Mouse (Mus musculus): ENCODE measurements around the gene Olfr485. TPM values are rescaled to one million over a fixed set of nuclear protein-coding genes. Genes with fewer than 3 reads are reported as not detected.

Olfr485 gene
- polyA plus RNA-seq, 1 experiment: not detected

DNA sequence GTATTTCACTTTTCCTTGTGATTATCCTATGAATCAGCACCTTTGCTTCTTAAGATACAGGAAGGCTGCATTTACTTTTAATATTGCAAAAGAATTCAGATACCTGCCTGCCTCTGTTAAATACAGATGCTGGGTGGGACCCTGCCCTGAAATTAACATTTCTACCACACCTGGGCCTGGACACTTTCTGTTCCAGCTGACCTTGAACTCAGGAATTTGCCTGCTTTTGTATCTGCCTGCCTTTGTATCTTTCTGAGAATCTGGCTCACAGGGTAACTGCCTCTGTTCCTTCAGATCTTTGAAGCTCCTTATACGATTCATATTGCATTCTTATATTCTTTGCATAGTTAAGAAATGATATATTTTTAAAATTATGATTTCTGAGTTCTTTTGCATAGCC, 38.3 kb downstream of the Olfr485 start:
- Histone ChIP-seq H3K27me3 (ENCODE audit: control insufficient read depth, insufficient read depth, low read length) (no peaks in the 10 kb centered on the region), H3K27ac (ENCODE audit: insufficient read depth, low read length) (no peak overlapping the region), H3K4me3 (replicated peaks; ENCODE audit: insufficient read depth, low read depth, low read length) (no peak overlapping the region), H3K4me1 (ENCODE audit: control insufficient read depth, insufficient read depth, low read length) (no peaks in the 10 kb centered on the region)
- no peak for DNase-seq
- 51% methylated on average over 1 of the region's 1 CpGs for WGBS
- TF ChIP-seq POLR2A (IDR thresholded peaks at IDR 0.05; ENCODE audit: borderline replicate concordance, insufficient read depth, low read length) (no peak), CTCF (IDR thresholded peaks at IDR 0.05; ENCODE audit: borderline replicate concordance, insufficient read depth, low read depth, low read length) (no peak)

DNA sequence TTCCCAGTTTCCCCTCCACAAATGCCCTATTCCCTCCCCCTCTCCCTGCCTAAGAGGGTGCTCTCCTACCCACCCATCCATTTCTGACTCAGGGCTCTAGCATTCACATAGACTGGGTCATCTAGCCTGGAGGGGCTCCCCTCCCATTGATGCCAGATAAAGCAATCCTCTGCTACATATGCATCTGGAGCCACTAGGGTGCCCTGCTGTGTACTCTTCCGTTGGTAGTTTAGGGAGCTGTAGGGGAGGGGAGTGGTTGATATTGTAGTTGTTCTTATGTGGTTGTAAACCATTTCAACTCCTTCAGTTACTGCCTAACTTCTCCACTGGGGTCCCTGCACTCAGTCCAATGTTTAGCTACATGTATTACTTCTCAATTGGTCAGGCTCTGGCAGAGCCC, 39.0 kb downstream of the Olfr485 start:
- DNase-seq: no peak
- Histone ChIP-seq H3K27ac (ENCODE audit: insufficient read depth, low read length) (no peak overlapping the region), H3K4me3 (replicated peaks; ENCODE audit: insufficient read depth, low read depth, low read length) (no peak overlapping the region), H3K27me3 (ENCODE audit: control insufficient read depth, insufficient read depth, low read length) (no peaks in the 10 kb centered on the region), H3K4me1 (ENCODE audit: control insufficient read depth, insufficient read depth, low read length) (no peaks in the 10 kb centered on the region)
- TF ChIP-seq POLR2A (IDR thresholded peaks at IDR 0.05; ENCODE audit: borderline replicate concordance, insufficient read depth, low read length) (no peak), CTCF (IDR thresholded peaks at IDR 0.05; ENCODE audit: borderline replicate concordance, insufficient read depth, low read depth, low read length) (no peak)
- 17% methylated on average over 1 of the region's 1 CpGs for WGBS

Other genes with a start within 250 kb of the Olfr485 start
- not detected in 2 replicates for gene Olfr473, start 229.4 kb downstream of the Olfr485 start, polyA plus RNA-seq (2012; rRNA removed)
- not detected in 2 replicates for gene Olfr474, start 205.2 kb downstream of the Olfr485 start, polyA plus RNA-seq (2012; rRNA removed)
- not detected in 2 replicates for gene Olfr476, start 195.1 kb downstream of the Olfr485 start, polyA plus RNA-seq (2012; rRNA removed)
- gene Olfr477, start 173.2 kb downstream of the Olfr485 start, polyA plus RNA-seq (2012; rRNA removed): not detected in 2 replicates
- gene Olfr478, start 125.9 kb downstream of the Olfr485 start, polyA plus RNA-seq (2012; rRNA removed): not detected in 2 replicates
- not detected in 2 replicates for gene Olfr479, start 109.2 kb downstream of the Olfr485 start, polyA plus RNA-seq (2012; rRNA removed)
- gene Olfr480, start 92.5 kb downstream of the Olfr485 start, polyA plus RNA-seq (2012; rRNA removed): not detected in 2 replicates
- not detected in 2 replicates for gene Olfr481, start 80.0 kb downstream of the Olfr485 start, polyA plus RNA-seq (2012; rRNA removed)
- gene Olfr482, start 62.3 kb downstream of the Olfr485 start, polyA plus RNA-seq (2012; rRNA removed): not detected in 2 replicates
- not detected in 2 replicates for gene Olfr483, start 59.0 kb downstream of the Olfr485 start, polyA plus RNA-seq (2012; rRNA removed)
- not detected in 2 replicates for gene Olfr484, start 32.4 kb downstream of the Olfr485 start, polyA plus RNA-seq (2012; rRNA removed)
- gene Olfr486, start 12.9 kb upstream of the Olfr485 start, polyA plus RNA-seq (2012; rRNA removed): not detected in 2 replicates
- gene Olfr487, start 54.8 kb upstream of the Olfr485 start, polyA plus RNA-seq (2012; rRNA removed): not detected in 2 replicates
- not detected in 2 replicates for gene Olfr488, start 98.5 kb upstream of the Olfr485 start, polyA plus RNA-seq (2012; rRNA removed)
- not detected in 2 replicates for gene Olfr490, start 129.1 kb upstream of the Olfr485 start, polyA plus RNA-seq (2012; rRNA removed)
- not detected in 2 replicates for gene Olfr491, start 153.6 kb upstream of the Olfr485 start, polyA plus RNA-seq (2012; rRNA removed)
- not detected in 2 replicates for gene Olfr492, start 163.8 kb upstream of the Olfr485 start, polyA plus RNA-seq (2012; rRNA removed)
- gene Olfr493, start 187.1 kb upstream of the Olfr485 start, polyA plus RNA-seq (2012; rRNA removed): not detected in 2 replicates
- gene Olfr494, start 205.5 kb upstream of the Olfr485 start, polyA plus RNA-seq (2012; rRNA removed): not detected in 2 replicates
- not detected in 2 replicates for gene Olfr495, start 233.3 kb upstream of the Olfr485 start, polyA plus RNA-seq (2012; rRNA removed)